Mouse (Mus musculus): ENCODE measurements at regions not wholly inside any gene's neighbourhood (a gene's known extent, or its start where the extent isn't known, plus 50 kb on each side); places are given as distances from the start of the nearest gene placed in this dataset.

DNA sequence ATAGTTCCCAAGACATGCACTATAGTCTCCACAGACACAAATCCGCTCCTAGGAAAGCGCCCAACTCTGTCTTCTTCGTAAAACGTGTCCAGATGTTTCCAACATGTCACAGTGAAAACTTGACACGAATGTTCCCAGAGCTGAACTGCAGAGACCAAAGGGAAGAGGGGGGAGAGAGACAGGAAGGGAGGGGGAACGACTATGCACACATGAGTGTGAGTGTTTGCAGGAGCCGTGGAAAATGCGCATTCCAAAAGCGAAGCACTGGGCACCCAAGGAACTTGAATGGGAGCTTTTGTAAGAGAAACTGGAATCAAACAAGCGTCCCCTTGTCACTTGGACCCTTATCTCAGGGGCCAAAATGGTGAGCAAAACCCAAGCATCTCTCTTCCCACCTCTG is 202.8 kb downstream of the Tm2d1 start:
- no peaks in the 10 kb centered on the region for H3K79me2 ChIP-seq (ENCODE audit: control insufficient read depth, insufficient read depth, low read length, poor library complexity)
- no peak for DNase-seq (ENCODE audit: low read depth, low spot score)
- TF ChIP-seq MYB (IDR thresholded peaks at IDR 0.05; ENCODE audit: low read depth, low read length) (no peak), JUND (IDR thresholded peaks at IDR 0.05; ENCODE audit: low read depth, low read length) (no peak), CHD1 (IDR thresholded peaks at IDR 0.05; ENCODE audit: low read depth, low read length) (no peak), TCF12 (IDR thresholded peaks at IDR 0.05; ENCODE audit: low read depth, low read length) (no peak), MAX (IDR thresholded peaks at IDR 0.05; ENCODE audit: low read length) (no peak), TAL1 (IDR thresholded peaks at IDR 0.05; ENCODE audit: low read length) (no peak), USF1 (IDR thresholded peaks at IDR 0.05; ENCODE audit: low read depth, low read length) (no peak), GATA1 (IDR thresholded peaks at IDR 0.05; ENCODE audit: low read depth, low read length) (no peak), MEF2A (IDR thresholded peaks at IDR 0.05; ENCODE audit: extremely low read depth, insufficient replicate concordance, low read depth, low read length, poor library complexity, severe bottlenecking) (no peak), GABPA (IDR thresholded peaks at IDR 0.05; ENCODE audit: low read depth, low read length) (no peak), E2F4 (IDR thresholded peaks at IDR 0.05; ENCODE audit: borderline replicate concordance, low read depth, low read length) (no peak), ZKSCAN1 (IDR thresholded peaks at IDR 0.05; ENCODE audit: low read depth, low read length) (no peak), POLR2AphosphoS5 (IDR thresholded peaks at IDR 0.05; ENCODE audit: borderline replicate concordance, low read depth, low read length) (no peak), MAFK (IDR thresholded peaks at IDR 0.05; ENCODE audit: borderline replicate concordance, low read depth, low read length) (no peak), CTCF (IDR thresholded peaks at IDR 0.05 in 2 of 3, conservative IDR thresholded peaks at IDR 0.05 in 1 of 3; ENCODE audit: control insufficient read depth in 1 of 3, insufficient read depth in 1 of 3, low read depth in 2 of 3, low read length in 3 of 3, poor library complexity in 1 of 3, severe bottlenecking in 1 of 3) (no peak), MAZ (IDR thresholded peaks at IDR 0.05; ENCODE audit: low read depth, low read length) (no peak), POLR2A (IDR thresholded peaks at IDR 0.05; ENCODE audit: control insufficient read depth in 1 of 2, insufficient read depth in 1 of 2, low read depth in 1 of 2, low read length in 2 of 2, poor library complexity in 1 of 2) (no peak)
- H3K9me3 ChIP-seq (replicated peaks; ENCODE audit: insufficient read depth, low read length) = no peaks in the 10 kb centered on the region
- no peak overlapping the region for H3K27ac ChIP-seq (ENCODE audit: control insufficient read depth, low read depth, low read length)
- H3K27me3 ChIP-seq (ENCODE audit: control insufficient read depth in 1 of 2, insufficient read depth in 2 of 2, low read length in 2 of 2) = no peaks in the 10 kb centered on the region
- H3K4me3 ChIP-seq (ENCODE audit: control insufficient read depth in 1 of 2, insufficient read depth in 1 of 2, low read depth in 2 of 2, low read length in 2 of 2) = no peak overlapping the region
- H3K9ac ChIP-seq (ENCODE audit: control insufficient read depth, low read depth, low read length, poor library complexity, severe bottlenecking) = no peak overlapping the region
- H3K36me3 ChIP-seq (ENCODE audit: control insufficient read depth in 1 of 2, insufficient read depth in 2 of 2, low read length in 2 of 2) = no peaks in the 10 kb centered on the region
- no peaks in the 10 kb centered on the region for H3K4me1 ChIP-seq (ENCODE audit: control insufficient read depth in 1 of 2, insufficient read depth in 2 of 2, low read length in 2 of 2)

All from MEL (cell line).